Comparison of ENCODE assay signal across 23 mouse cellular contexts in the genomic region with DNA sequence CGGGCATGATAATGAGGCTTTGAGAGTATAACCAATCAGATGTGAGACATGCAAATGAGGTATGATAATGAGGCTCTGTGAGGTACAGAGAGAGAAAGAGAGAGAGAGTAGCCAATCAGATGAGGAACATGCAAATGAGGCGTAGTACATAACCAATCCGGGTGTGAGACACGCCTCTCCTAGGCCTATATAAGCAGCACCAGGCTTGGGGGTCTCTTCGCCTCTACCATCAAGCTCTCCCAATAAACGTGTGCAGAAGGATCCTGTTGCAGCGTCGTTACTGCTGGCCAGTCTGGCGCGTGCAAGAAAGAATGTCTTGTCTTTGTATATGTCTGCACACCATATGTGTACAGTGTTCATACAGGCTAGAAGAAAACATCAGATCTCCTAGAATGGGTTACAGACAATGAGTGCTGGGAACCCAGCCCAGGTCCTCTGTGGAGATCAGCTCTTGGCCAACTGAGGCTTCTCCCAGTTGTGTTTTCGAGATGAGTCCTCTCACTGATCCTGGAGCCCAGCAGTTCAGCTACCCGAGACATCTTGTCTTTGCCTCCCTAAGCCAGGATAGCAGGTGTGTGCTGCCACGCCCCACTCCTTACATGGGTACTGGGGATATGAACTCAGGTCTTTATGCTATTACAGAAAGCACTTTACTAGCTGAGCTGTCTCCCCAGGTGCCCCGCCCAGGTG. TPM values are rescaled to one million over a fixed set of nuclear protein-coding genes. Genes with fewer than 3 reads are reported as not detected.
DNase-seq lines count a peak whose midpoint lies in the region; ATAC-seq and TF ChIP-seq lines count a peak whose summit lies in the region.
"Not testable (repeated sequence)": the region's sequence is repeated elsewhere in the genome, so short reads cannot be mapped to it uniquely, and the experiment has no call there.
"Had no signal": no experiment of that assay in that cellular context is flagged by ENCODE, and none has a peak within 500 bp of the region (broad histone marks: within the 10 kb centered on the region; RNA-seq: fewer than 3 reads in every experiment).

No protein-coding gene starts in this region.

- not testable (repeated sequence) for H3K9me3 ChIP-seq in E14TG2a.4 (ENCODE audit: low read length); ES-Bruce4 (replicated peaks; ENCODE audit: control insufficient read depth, insufficient read depth, low read length, poor library complexity, severe bottlenecking); ES-E14 (ENCODE audit: control insufficient read depth, insufficient read depth, low read depth, low read length); liver, embryonic 14.5 days (ENCODE audit: control insufficient read depth, low read length); liver, postnatal 0 days (ENCODE audit: low read length)

- H3K4me3 ChIP-seq in E14TG2a.4 (replicated peaks; ENCODE audit: low read length), result 0 out of 2 replicates have a peak overlapping the region, but pooled peaks have one; percentile 46
- not testable (repeated sequence) for H3K4me3 ChIP-seq in ES-Bruce4 (ENCODE audit: low read depth, low read length); ES-E14 (ENCODE audit: insufficient read depth in 1 of 2, low read depth in 1 of 2, low read length in 2 of 2, poor library complexity in 1 of 2, severe bottlenecking in 1 of 2); liver, embryonic 14.5 days (ENCODE audit: insufficient read depth in 1 of 2, low read depth in 2 of 2, low read length in 2 of 2); liver, postnatal 0 days (ENCODE audit: low read depth, low read length)

- in situ Hi-C loops in ES-E14 (cut with MboI; ENCODE audit: low sequenced_read_pairs in 2 of 2, unreplicated experiment in 2 of 2), result not testable (repeated sequence)

- not testable (repeated sequence) for TF ChIP-seq EP300 in ES-Bruce4 (IDR thresholded peaks at IDR 0.05; ENCODE audit: insufficient read depth, low read depth, low read length); liver, embryonic 14.5 days (IDR thresholded peaks at IDR 0.05; ENCODE audit: low read depth); liver, postnatal 0 days (IDR thresholded peaks at IDR 0.05; ENCODE audit: low read depth)

- H3K27ac ChIP-seq in ES-Bruce4 (ENCODE audit: insufficient read depth, low read length), result peak overlapping the region; percentile 23; the same call in 1 of the 2 replicates
- not testable (repeated sequence) for H3K27ac ChIP-seq in ES-E14 (ENCODE audit: insufficient read depth, low read depth, low read length, poor library complexity, severe bottlenecking); liver, embryonic 14.5 days; liver, postnatal 0 days (ENCODE audit: low read depth)

- peaks cover 92% of the 10 kb centered on the region for H3K4me1 ChIP-seq in E14TG2a.4 (replicated peaks; ENCODE audit: low read depth, low read length)
- peaks cover 13% of the 10 kb centered on the region for H3K4me1 ChIP-seq in ES-Bruce4 (ENCODE audit: control insufficient read depth, insufficient read depth, low read length)
- peaks cover 17 to 26% of the 10 kb centered on the region in 2 experiments for H3K4me1 ChIP-seq in ES-E14 (ENCODE audit: control insufficient read depth in 2 of 2, insufficient read depth in 2 of 2, low read length in 2 of 2, poor library complexity in 1 of 2)
- not testable (repeated sequence) for H3K4me1 ChIP-seq in liver, embryonic 14.5 days (replicated peaks; ENCODE audit: control insufficient read depth in 2 of 2, insufficient read depth in 2 of 2, low read length in 1 of 2); liver, postnatal 0 days (ENCODE audit: insufficient read depth)

- DNase-seq in ES-CJ7 (ENCODE audit: low read depth, low spot score), result peak; percentile 52
- DNase-seq in ES-E14 (ENCODE audit: low read depth, low spot score); liver, embryonic 14.5 days (ENCODE audit: low read depth in 3 of 3, low spot score in 3 of 3); liver, postnatal 0 days: not testable (repeated sequence)
- peak; percentile 77 for DNase-seq in R1 (ENCODE audit: low read depth, low spot score)
- peak; percentile 70 for DNase-seq in ZHBTc4 (ENCODE audit: low read depth, low spot score)

- H3K27me3 ChIP-seq in E14TG2a.4 (ENCODE audit: insufficient read depth, low read length); ES-Bruce4 (ENCODE audit: control insufficient read depth, insufficient read depth, low read length, poor library complexity, severe bottlenecking); liver, embryonic 14.5 days (ENCODE audit: control insufficient read depth, insufficient read depth, low read length); liver, postnatal 0 days (ENCODE audit: insufficient read depth, low read length): not testable (repeated sequence)

- peaks cover 64% of the 10 kb centered on the region for H3K36me3 ChIP-seq in E14TG2a.4 (ENCODE audit: insufficient read depth, low read length)
- not testable (repeated sequence) for H3K36me3 ChIP-seq in ES-Bruce4 (ENCODE audit: control insufficient read depth, insufficient read depth, low read length, poor library complexity, severe bottlenecking); ES-E14 (ENCODE audit: control insufficient read depth, insufficient read depth, low read length, poor library complexity, severe bottlenecking); liver, embryonic 14.5 days (replicated peaks; ENCODE audit: control insufficient read depth, insufficient read depth, low read depth); liver, postnatal 0 days (replicated peaks; ENCODE audit: insufficient read depth, low read length)

- not testable (repeated sequence) for TF ChIP-seq POLR2A in ES-Bruce4 (IDR thresholded peaks at IDR 0.05; ENCODE audit: insufficient read depth, low read length)

- H3K9ac ChIP-seq in ES-Bruce4 (ENCODE audit: low read depth, poor library complexity, severe bottlenecking); ES-E14 (ENCODE audit: insufficient read depth, low read depth, low read length, poor library complexity, severe bottlenecking); liver, embryonic 14.5 days (replicated peaks); liver, postnatal 0 days (replicated peaks): not testable (repeated sequence)

- WGBS in liver, embryonic 14.5 days (ENCODE audit: insufficient replicate concordance), result 88% methylated on average over 14 of the region's 14 CpGs
- WGBS in liver, postnatal 0 days (ENCODE audit: insufficient replicate concordance), result 96% methylated on average over 14 of the region's 14 CpGs

- peak; percentile 26; the same call in 1 of the 2 replicates for ATAC-seq in liver, embryonic 14.5 days (ENCODE audit: insufficient read depth)
- 0 out of 2 replicates have a peak, but pooled peaks have one; percentile 19 for ATAC-seq in liver, postnatal 0 days

- not testable (repeated sequence) for TF ChIP-seq CTCF in E14TG2a.4 (conservative IDR thresholded peaks at IDR 0.05; ENCODE audit: low read length); ES-Bruce4 (IDR thresholded peaks at IDR 0.05; ENCODE audit: low read depth, low read length); liver, embryonic 14.5 days (IDR thresholded peaks at IDR 0.05; ENCODE audit: low read depth); liver, postnatal 0 days (IDR thresholded peaks at IDR 0.05; ENCODE audit: low read depth)

- not testable (repeated sequence) for H3K4me2 ChIP-seq in liver, embryonic 14.5 days (ENCODE audit: low read depth); liver, postnatal 0 days (ENCODE audit: low read depth, low read length)

TF ChIP-seq in ES-E14, 5 proteins besides CTCF, POLR2A, EP300 and RAD21:
- TF ChIP-seq MAFK (IDR thresholded peaks at IDR 0.05; ENCODE audit: insufficient read depth, low read depth, low read length), result peak; percentile 50; the same call in 1 of the 2 replicates

RNA-seq across cellular contexts. Expression of gene Manbal, which starts 21.7 kb away (rescaled TPM):
- polyA plus RNA-seq in ES-Bruce4 (2011; ENCODE audit: insufficient read depth, insufficient read length, low read depth, missing spikeins), result 37.8 and 38.1 TPM in 2 replicates
- total RNA-seq in ES-E14 (2012; rRNA removed), result 39.4 and 44.9 TPM in 2 replicates
- 13.4 and 14.6 TPM in 2 replicates for polyA plus RNA-seq in liver, embryonic 14.5 days (2012; rRNA removed)
- polyA plus RNA-seq in liver, embryonic 14.5 days (2014; fragmentation: Nextera tagmentation; extraction: Ambion mirVana), result 9.1 and 10.1 TPM in 2 replicates
- polyA plus RNA-seq in liver, postnatal 0 days (2015; fragmentation: Nextera tagmentation; extraction: Ambion mirVana), result 22.8 and 23.4 TPM in 2 replicates

RNA-seq across cellular contexts. Expression of gene Src, which starts 29.2 kb away (rescaled TPM):
- 53.4 and 54.7 TPM in 2 replicates for polyA plus RNA-seq in ES-Bruce4 (2011; ENCODE audit: insufficient read depth, insufficient read length, low read depth, missing spikeins)
- total RNA-seq in ES-E14 (2012; rRNA removed), result 32.5 and 36.7 TPM in 2 replicates
- polyA plus RNA-seq in liver, embryonic 14.5 days (2012; rRNA removed), result 2.3 and 2.4 TPM in 2 replicates
- polyA plus RNA-seq in liver, embryonic 14.5 days (2014; fragmentation: Nextera tagmentation; extraction: Ambion mirVana), result 0.90 and 1.2 TPM in 2 replicates
- polyA plus RNA-seq in liver, postnatal 0 days (2015; fragmentation: Nextera tagmentation; extraction: Ambion mirVana), result 1.6 and 1.8 TPM in 2 replicates

RNA-seq across cellular contexts. Expression of gene Ghrh, which starts 41.7 kb away (rescaled TPM):
- polyA plus RNA-seq in ES-Bruce4 (2011; ENCODE audit: insufficient read depth, insufficient read length, low read depth, missing spikeins), result not detected in 2 replicates
- not detected in 2 replicates for total RNA-seq in ES-E14 (2012; rRNA removed)
- not detected in 2 replicates for polyA plus RNA-seq in liver, embryonic 14.5 days (2012; rRNA removed)
- polyA plus RNA-seq in liver, embryonic 14.5 days (2014; fragmentation: Nextera tagmentation; extraction: Ambion mirVana), result 0.22 TPM in 1 of 2 replicates, not detected in the other
- not detected in 2 replicates for polyA plus RNA-seq in liver, postnatal 0 days (2015; fragmentation: Nextera tagmentation; extraction: Ambion mirVana)
- total RNA-seq: adrenal gland, adult 18-20 months; adrenal gland, adult 2 months; adrenal gland, adult 8-10 months; adrenal gland, postnatal 10 days; adrenal gland, postnatal 14 days; adrenal gland, postnatal 25 days; adrenal gland, postnatal 36 days; adrenal gland, postnatal 4 days; CH12.LX; MEL had no signal
- polyA plus RNA-seq: activated CD4-positive, CD25-positive, alpha-beta regulatory T cell, adult 4 months; adrenal gland, adult 2 months; C2C12; CD4-positive, CD25-positive, alpha-beta regulatory T cell, adult 4 months; G1E; Patski had no signal

Comparison
In these comparisons a context has a peak if more than half of its experiments do, and no peak if none do; other contexts are left out.
1. RNA of gene Src, which starts 29.2 kb away (polyA plus RNA-seq): 53.4 to 54.7 TPM in ES-Bruce4; 0.90 to 2.4 TPM in liver, embryonic 14.5 days and 1.6 to 1.8 TPM in liver, postnatal 0 days; every median in the first group is over 10 times any median in the second.